Mouse (Mus musculus) limb, embryonic 10.5 days (tissue): ENCODE measurements around the gene Itpr2. TPM values are rescaled to one million over a fixed set of nuclear protein-coding genes. Genes with fewer than 3 reads are reported as not detected.

Experiments used
- DNase-seq: peaks from one replicate; pipeline ENCODE4 v3.0.0-alpha.2; 2017; ENCODE audit warnings: low spot score
- H3K27ac ChIP-seq: fragments of 300-500 bp; sonication (generic); 2 replicates; pipeline ENCODE4 v1.5.1; 2016; ENCODE audit warnings: mild to moderate bottlenecking
- H3K27me3 ChIP-seq: fragments of 300-500 bp; sonication (generic); 2 replicates; pipeline ENCODE4 v1.6.1; 2016; ENCODE audit warnings: low read depth, mild to moderate bottlenecking; ENCODE audit not compliant: poor library complexity, severe bottlenecking
- H3K36me3 ChIP-seq: fragments of 300-500 bp; sonication (generic); 2 replicates; pipeline ENCODE4 v1.6.1; 2016; ENCODE audit warnings: mild to moderate bottlenecking, moderate library complexity
- H3K4me1 ChIP-seq: fragments of 300-500 bp; sonication (generic); 2 replicates; pipeline ENCODE4 v1.6.1; 2016
- H3K4me3 ChIP-seq: fragments of 300-500 bp; sonication (generic); 2 replicates; pipeline ENCODE4 v1.5.1; 2016; ENCODE audit warnings: mild to moderate bottlenecking, moderate library complexity
- H3K9me3 ChIP-seq: fragments of 300-500 bp; sonication (generic); replicated peaks from 2 replicates; pipeline ENCODE4 v1.6.1; 2016; ENCODE audit warnings: mild to moderate bottlenecking
- whole genome bisulfite sequencing: fragments of 180-500 bp; shearing (Covaris S2); methylation state at CpG from one replicate; pipeline ENCODE4 v1.1.7; 2016; 5-methylcytosine and 5-hydroxymethylcytosine counted together
- polyA plus RNA-seq: library from polyadenylated mRNA; unstranded; fragments of >200 nt; fragmentation: Nextera tagmentation; extraction: Ambion mirVana; gene quantifications from 2 replicates; pipeline ENCODE4 v1.2.1, GENCODE M21; 2016

Gene Itpr2
- polyA plus RNA-seq, 1 experiment from 2014 or later: 3.7 TPM

GRCm38 (mm10) chr6:146527537-146527936 lies 25.5 kb upstream of the Itpr2 start:
- H3K27me3 ChIP-seq: peaks cover 19% of the 10 kb centered on the region
- no peak overlapping the region for H3K4me3 ChIP-seq
- no peaks in the 10 kb centered on the region for H3K9me3 ChIP-seq
- no peak overlapping the region for H3K27ac ChIP-seq
- H3K4me1 ChIP-seq: peaks cover 19% of the 10 kb centered on the region
- no peak for DNase-seq
- 96% methylated on average over 2 of the region's 2 CpGs for WGBS
- H3K36me3 ChIP-seq: no peaks in the 10 kb centered on the region

- no peaks in the 10 kb centered on the region for H3K9me3 ChIP-seq
- H3K4me3 ChIP-seq: no peak overlapping the region
- WGBS: 89% methylated on average over 2 of the region's 2 CpGs
- no peak overlapping the region for H3K27ac ChIP-seq
- no peak for DNase-seq
- H3K36me3 ChIP-seq: no peaks in the 10 kb centered on the region
- peaks cover 11% of the 10 kb centered on the region for H3K4me1 ChIP-seq
- H3K27me3 ChIP-seq: peaks cover 19% of the 10 kb centered on the region
These were observed 23.5 kb upstream of the Itpr2 start for GRCm38 (mm10) chr6:146525500-146525899.

GRCm38 (mm10) chr6:146521456-146522245 lies 19.6 kb upstream of the Itpr2 start:
- Histone ChIP-seq H3K4me3 (no peak overlapping the region), H3K27ac (no peak overlapping the region), H3K9me3 (no peaks in the 10 kb centered on the region), H3K4me1 (peaks cover 3% of the 10 kb centered on the region; the same call in 1 of the 2 replicates), H3K27me3 (0 out of 2 replicates have a peak, but pooled peaks cover 6% of the 10 kb centered on the region), H3K36me3 (no peaks in the 10 kb centered on the region)
- 89% methylated on average over 5 of the region's 5 CpGs for WGBS
- no peak for DNase-seq

GRCm38 (mm10) chr6:146519019-146519418 lies 17.0 kb upstream of the Itpr2 start:
- Histone ChIP-seq H3K27me3 (no peaks in the 10 kb centered on the region), H3K4me1 (peaks cover 3% of the 10 kb centered on the region; the same call in 1 of the 2 replicates)
- WGBS: 86% methylated on average over 2 of the region's 2 CpGs

GRCm38 (mm10) chr6:146515936-146516335 lies 13.9 kb upstream of the Itpr2 start:
- Histone ChIP-seq H3K27me3 (no peaks in the 10 kb centered on the region), H3K9me3 (no peaks in the 10 kb centered on the region), H3K27ac (no peak overlapping the region), H3K4me1 (0 out of 2 replicates have a peak, but pooled peaks cover 3% of the 10 kb centered on the region), H3K36me3 (no peaks in the 10 kb centered on the region), H3K4me3 (no peak overlapping the region)
- DNase-seq: no peak
- WGBS: 83% methylated on average over 6 of the region's 6 CpGs

More at GRCm38 (mm10) chr6:146519019-146519418, 17.0 kb upstream of the Itpr2 start:
- H3K9me3 ChIP-seq: no peaks in the 10 kb centered on the region
- no peak overlapping the region for H3K4me3 ChIP-seq
- no peak for DNase-seq
- no peak overlapping the region for H3K27ac ChIP-seq
- H3K36me3 ChIP-seq: no peaks in the 10 kb centered on the region

- no peaks in the 10 kb centered on the region for H3K9me3 ChIP-seq
- H3K4me3 ChIP-seq: no peak overlapping the region
- DNase-seq: no peak
- 58% methylated on average over 7 of the region's 7 CpGs for WGBS
- no peaks in the 10 kb centered on the region for H3K27me3 ChIP-seq
- no peak overlapping the region for H3K27ac ChIP-seq
- H3K4me1 ChIP-seq: 0 out of 2 replicates have a peak, but pooled peaks cover 3% of the 10 kb centered on the region
- no peaks in the 10 kb centered on the region for H3K36me3 ChIP-seq
These were observed 12.5 kb upstream of the Itpr2 start for GRCm38 (mm10) chr6:146514531-146514948.

GRCm38 (mm10) chr6:146513899-146514298 lies 11.9 kb upstream of the Itpr2 start:
- H3K4me3 ChIP-seq: no peak overlapping the region
- no peaks in the 10 kb centered on the region for H3K27me3 ChIP-seq
- H3K4me1 ChIP-seq: 0 out of 2 replicates have a peak, but pooled peaks cover 3% of the 10 kb centered on the region
- no peak for DNase-seq
- no peaks in the 10 kb centered on the region for H3K9me3 ChIP-seq
- H3K36me3 ChIP-seq: no peaks in the 10 kb centered on the region
- H3K27ac ChIP-seq: no peak overlapping the region
- 81% methylated on average over 5 of the region's 5 CpGs for WGBS

GRCm38 (mm10) chr6:146513384-146513783 lies 11.4 kb upstream of the Itpr2 start:
- Histone ChIP-seq H3K4me3 (no peak overlapping the region), H3K27ac (no peak overlapping the region), H3K27me3 (no peaks in the 10 kb centered on the region), H3K4me1 (0 out of 2 replicates have a peak, but pooled peaks cover 3% of the 10 kb centered on the region), H3K9me3 (no peaks in the 10 kb centered on the region), H3K36me3 (no peaks in the 10 kb centered on the region)
- DNase-seq: no peak
- WGBS: 88% methylated on average over 8 of the region's 8 CpGs

- no peak overlapping the region for H3K27ac ChIP-seq
- H3K4me3 ChIP-seq: no peak overlapping the region
- H3K36me3 ChIP-seq: no peaks in the 10 kb centered on the region
- no peaks in the 10 kb centered on the region for H3K27me3 ChIP-seq
- 88% methylated on average over 8 of the region's 8 CpGs for WGBS
- H3K4me1 ChIP-seq: 0 out of 2 replicates have a peak, but pooled peaks cover 3% of the 10 kb centered on the region
- DNase-seq: no peak
- H3K9me3 ChIP-seq: no peaks in the 10 kb centered on the region
These were observed 9.5 kb upstream of the Itpr2 start for GRCm38 (mm10) chr6:146511511-146511910.

GRCm38 (mm10) chr6:146509891-146510290 lies 7.9 kb upstream of the Itpr2 start:
- no peaks in the 10 kb centered on the region for H3K36me3 ChIP-seq
- 70% methylated on average over 2 of the region's 2 CpGs for WGBS

GRCm38 (mm10) chr6:146504459-146504858 lies 2.4 kb upstream of the Itpr2 start:
- H3K4me1 ChIP-seq: peaks cover 28% of the 10 kb centered on the region
- 79% methylated on average over 2 of the region's 2 CpGs for WGBS
- DNase-seq: no peak
- H3K4me3 ChIP-seq: no peak overlapping the region
- H3K36me3 ChIP-seq: no peaks in the 10 kb centered on the region
- H3K27ac ChIP-seq: no peak overlapping the region
- H3K9me3 ChIP-seq: no peaks in the 10 kb centered on the region
- peaks cover 32% of the 10 kb centered on the region for H3K27me3 ChIP-seq

More at GRCm38 (mm10) chr6:146509891-146510290, 7.9 kb upstream of the Itpr2 start:
- no peak for DNase-seq
- Histone ChIP-seq H3K27ac (no peak overlapping the region; the same call in 1 of the 2 replicates), H3K27me3 (no peaks in the 10 kb centered on the region), H3K4me1 (0 out of 2 replicates have a peak, but pooled peaks cover 3% of the 10 kb centered on the region), H3K4me3 (no peak overlapping the region), H3K9me3 (no peaks in the 10 kb centered on the region)

GRCm38 (mm10) chr6:146502856-146503255 lies 833 bp upstream of the Itpr2 start:
- Histone ChIP-seq H3K4me1 (peaks cover 28% of the 10 kb centered on the region), H3K36me3 (no peaks in the 10 kb centered on the region), H3K9me3 (no peaks in the 10 kb centered on the region), H3K27ac (0 out of 2 replicates have a peak overlapping the region, but pooled peaks have one; percentile 82), H3K27me3 (peaks cover 32% of the 10 kb centered on the region), H3K4me3 (peak overlapping the region; percentile 77)
- no peak for DNase-seq
- 60% methylated on average over 3 of the region's 3 CpGs for WGBS

GRCm38 (mm10) chr6:146501316-146501865 lies 632 bp downstream of the Itpr2 start:
- H3K9me3 ChIP-seq: no peaks in the 10 kb centered on the region
- under 1% methylated on average over 30 of the region's 30 CpGs for WGBS
- peak overlapping the region; percentile 82 for H3K27ac ChIP-seq
- DNase-seq: no peak
- H3K4me3 ChIP-seq: peak overlapping the region; percentile 77
- H3K36me3 ChIP-seq: no peaks in the 10 kb centered on the region
- peaks cover 32% of the 10 kb centered on the region for H3K27me3 ChIP-seq
- peaks cover 28% of the 10 kb centered on the region for H3K4me1 ChIP-seq
